Mouse (Mus musculus) stomach, postnatal 0 days (tissue): ENCODE measurements around the gene Ipmk.

Experiments
- CTCF ChIP-seq: IDR thresholded peaks from 2 replicates; pipeline ENCODE4 v1.5.1; 2016; ENCODE audit warnings: antibody characterized with exemption, low read depth, mild to moderate bottlenecking, moderate library complexity
- EP300 ChIP-seq: optimal IDR thresholded peaks from 2 replicates; pipeline ENCODE3; 2016; ENCODE audit warnings: antibody characterized with exemption

DNA sequence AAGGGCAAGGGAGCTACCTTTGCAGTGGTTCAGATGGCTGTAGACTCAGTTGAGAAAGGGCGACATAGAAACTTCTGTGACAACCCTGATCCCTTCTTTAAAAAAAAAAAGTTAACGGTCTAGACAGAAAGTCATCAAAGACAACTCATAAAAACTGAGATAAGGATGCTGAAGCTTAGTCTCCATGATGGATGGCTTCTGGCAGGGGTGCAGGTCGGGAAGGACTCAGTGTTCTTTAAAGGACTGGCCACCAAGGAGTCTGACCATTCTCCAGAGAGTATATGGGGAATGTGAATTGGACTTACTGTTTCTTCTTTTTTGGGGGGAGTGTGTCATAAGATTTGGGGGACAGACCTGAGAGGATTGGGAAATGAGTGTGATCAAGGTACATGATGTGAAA lies 33.0 kb upstream of the Ipmk start:
- TF ChIP-seq EP300, result no peak
- TF ChIP-seq CTCF, result no peak
